Mouse (Mus musculus) E14TG2a.4 (cell line): ENCODE measurements around the gene Bcl2l15.
"Not testable (repeated sequence)": the region's sequence is repeated elsewhere in the genome, so short reads cannot be mapped to it uniquely, and the experiment has no call there.

ENCODE experiments used
- H3K27me3 ChIP-seq: 2 replicates; pipeline ENCODE4 v1.6.1; 2014; ENCODE audit warnings: low read length, control low read depth; ENCODE audit not compliant: insufficient read depth
- H3K36me3 ChIP-seq: 2 replicates; pipeline ENCODE4 v1.6.1; 2014; ENCODE audit warnings: low read length, control low read depth; ENCODE audit not compliant: insufficient read depth
- H3K4me1 ChIP-seq: replicated peaks from 2 replicates; pipeline ENCODE4 v1.6.1; 2014; ENCODE audit warnings: low read depth, low read length, control low read depth
- H3K4me3 ChIP-seq: replicated peaks from 2 replicates; pipeline ENCODE4 v1.5.1; 2014; ENCODE audit warnings: mild to moderate bottlenecking, low read length
- H3K9me3 ChIP-seq: 2 replicates; pipeline ENCODE4 v1.6.1; 2014; ENCODE audit warnings: low read length, control low read depth
- CTCF ChIP-seq: conservative IDR thresholded peaks from 2 replicates; pipeline ENCODE4 v1.5.1; 2014; ENCODE audit warnings: low read length
- NANOG ChIP-seq: IDR thresholded peaks from 2 replicates; pipeline ENCODE4 v1.6.1; 2014; ENCODE audit warnings: borderline replicate concordance, low read length, mixed read lengths
- POU5F1 ChIP-seq: IDR thresholded peaks from 2 replicates; pipeline ENCODE4 v1.6.1; 2014; ENCODE audit warnings: low read length, borderline replicate concordance

The Bcl2l15 gene

DNA sequence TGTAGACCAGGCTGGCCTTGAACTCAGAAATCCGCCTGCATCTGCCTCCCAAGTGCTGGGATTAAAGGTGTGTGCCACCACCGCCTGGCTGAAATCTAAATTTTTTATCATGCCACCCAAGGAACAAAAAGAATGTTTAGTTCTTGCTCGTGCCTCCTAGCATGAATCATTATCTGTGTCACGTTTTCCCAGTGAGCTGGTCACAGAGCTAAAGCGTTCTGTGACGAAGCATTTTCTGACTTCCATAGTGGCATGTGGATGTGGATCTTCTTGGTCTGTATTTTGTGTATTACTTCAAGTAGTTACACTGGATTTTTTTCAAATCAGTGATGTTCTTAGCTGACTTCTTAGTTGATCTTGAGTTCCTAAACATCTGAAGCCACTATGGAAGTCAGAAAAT, 21.4 kb upstream of the Bcl2l15 start:
- TF ChIP-seq CTCF: no peak
- no peak for TF ChIP-seq NANOG
- no peak for TF ChIP-seq POU5F1
- H3K4me1 ChIP-seq: peaks cover 29% of the 10 kb centered on the region
- no peaks in the 10 kb centered on the region for H3K27me3 ChIP-seq
- H3K4me3 ChIP-seq: no peak overlapping the region
- peaks cover 25% of the 10 kb centered on the region for H3K36me3 ChIP-seq
- no peaks in the 10 kb centered on the region for H3K9me3 ChIP-seq

DNA sequence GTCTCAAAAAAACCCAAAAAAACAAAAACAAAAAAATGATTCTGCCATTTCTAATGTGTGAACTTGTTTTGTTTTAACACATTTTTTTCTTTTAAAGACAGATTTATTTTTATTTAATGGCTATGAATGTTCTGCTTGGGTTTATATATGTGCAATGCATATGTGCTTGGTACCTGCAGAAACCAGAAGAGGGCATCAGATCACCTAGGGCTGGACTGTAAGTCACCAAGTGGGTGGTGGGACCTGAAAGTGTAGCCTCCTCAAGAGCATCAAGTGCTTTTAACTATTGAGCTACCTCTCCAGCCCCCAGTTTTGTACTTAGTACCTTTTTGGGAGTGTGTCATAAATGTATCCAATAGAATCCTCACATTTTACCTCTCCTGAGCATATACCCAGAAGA, 4.9 kb upstream of the Bcl2l15 start:
- Histone ChIP-seq H3K4me1 (peaks cover 2% of the 10 kb centered on the region; the same call in 1 of the 2 replicates), H3K9me3 (no peaks in the 10 kb centered on the region), H3K36me3 (peaks cover 8% of the 10 kb centered on the region), H3K27me3 (no peaks in the 10 kb centered on the region), H3K4me3 (no peak overlapping the region)
- TF ChIP-seq POU5F1 (no peak), CTCF (no peak), NANOG (no peak)

- TF ChIP-seq CTCF (no peak), NANOG (no peak), POU5F1 (no peak)
- H3K4me1 ChIP-seq: peaks cover 2% of the 10 kb centered on the region; the same call in 1 of the 2 replicates
- no peaks in the 10 kb centered on the region for H3K36me3 ChIP-seq
- no peaks in the 10 kb centered on the region for H3K27me3 ChIP-seq
- no peaks in the 10 kb centered on the region for H3K9me3 ChIP-seq
- no peak overlapping the region for H3K4me3 ChIP-seq
Measured at GRCm38 (mm10) chr3:103829036-103829435, 3.4 kb upstream of the Bcl2l15 start.

DNA sequence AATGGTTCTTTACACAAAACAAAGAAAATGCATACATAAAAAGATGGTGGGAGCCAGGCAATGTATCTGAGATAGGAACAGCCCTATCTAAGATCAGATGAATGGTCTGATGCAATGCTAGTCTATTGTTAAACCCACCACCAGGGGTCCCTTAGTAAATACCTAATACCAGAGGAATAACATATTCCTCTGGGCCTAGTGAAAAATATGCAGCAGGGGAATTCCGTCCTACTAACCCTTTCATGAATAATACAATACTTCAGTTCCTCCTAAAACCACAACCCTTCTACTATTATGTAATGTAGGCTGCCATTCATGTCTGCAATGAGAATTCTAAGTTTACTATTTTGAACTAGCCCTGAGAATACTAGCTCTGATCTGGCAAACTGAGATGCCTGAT, 1.7 kb upstream of the Bcl2l15 start:
- H3K4me3 ChIP-seq, H3K27me3 ChIP-seq, H3K36me3 ChIP-seq, H3K4me1 ChIP-seq, H3K9me3 ChIP-seq: not testable (repeated sequence)

GRCm38 (mm10) chr3:103831146-103831545, 1.3 kb upstream of the Bcl2l15 start:
- TF ChIP-seq NANOG (no peak), POU5F1 (no peak), CTCF (no peak)
- H3K36me3 ChIP-seq: no peaks in the 10 kb centered on the region

DNA sequence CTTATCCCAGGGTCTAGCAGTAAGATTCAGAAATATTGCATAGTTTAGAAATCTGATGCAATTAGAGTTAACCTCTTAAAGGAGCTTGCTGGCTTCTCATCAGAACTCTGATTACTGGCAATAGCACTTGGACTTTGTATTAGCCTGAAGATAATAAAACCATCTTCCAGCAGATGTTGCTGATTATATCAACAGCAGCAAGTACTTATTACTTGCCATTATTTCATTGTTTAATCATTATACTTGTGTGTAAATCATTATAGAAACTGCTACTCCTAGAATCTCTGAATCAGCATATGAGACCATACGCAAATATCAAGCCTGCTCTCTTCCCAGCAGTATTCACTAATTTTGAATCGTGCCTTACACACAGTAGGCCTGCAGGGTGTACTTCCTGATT, 1.6 kb downstream of the Bcl2l15 start:
- Histone ChIP-seq H3K4me1 (peaks cover 2% of the 10 kb centered on the region), H3K4me3 (no peak overlapping the region), H3K9me3 (no peaks in the 10 kb centered on the region), H3K27me3 (no peaks in the 10 kb centered on the region), H3K36me3 (no peaks in the 10 kb centered on the region)
- TF ChIP-seq POU5F1: no peak
- no peak for TF ChIP-seq NANOG
- TF ChIP-seq CTCF: no peak

More at GRCm38 (mm10) chr3:103831146-103831545, 1.3 kb upstream of the Bcl2l15 start:
- H3K4me3 ChIP-seq: no peak overlapping the region
- H3K4me1 ChIP-seq: peaks cover 2% of the 10 kb centered on the region; the same call in 1 of the 2 replicates
- no peaks in the 10 kb centered on the region for H3K9me3 ChIP-seq
- no peaks in the 10 kb centered on the region for H3K27me3 ChIP-seq

- Histone ChIP-seq H3K4me3 (no peak overlapping the region), H3K36me3 (no peaks in the 10 kb centered on the region), H3K9me3 (no peaks in the 10 kb centered on the region), H3K4me1 (peaks cover 8% of the 10 kb centered on the region), H3K27me3 (no peaks in the 10 kb centered on the region)
- TF ChIP-seq CTCF (no peak), POU5F1 (no peak), NANOG (no peak)
Measured at GRCm38 (mm10) chr3:103835272-103835950, 3.0 kb downstream of the Bcl2l15 start.

DNA sequence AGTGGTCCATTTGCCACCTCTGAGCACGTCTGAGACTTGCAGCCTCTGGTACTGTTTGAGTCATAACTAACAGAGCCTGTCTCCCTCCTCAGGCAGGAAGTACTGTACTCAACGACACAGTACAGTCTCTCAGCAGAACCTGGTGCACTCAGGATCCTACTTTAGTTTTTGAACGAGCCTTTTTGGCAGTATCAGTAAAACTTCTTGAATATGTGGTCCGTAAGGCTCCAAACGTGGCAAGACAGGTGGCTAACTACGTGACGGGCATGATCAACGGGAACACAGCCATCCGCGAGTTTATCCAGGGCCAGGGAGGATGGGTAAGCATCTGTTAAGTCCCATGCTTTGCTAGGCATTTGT, 3.5 kb downstream of the Bcl2l15 start:
- H3K4me3 ChIP-seq: no peak overlapping the region
- H3K9me3 ChIP-seq: peaks cover 4% of the 10 kb centered on the region
- no peaks in the 10 kb centered on the region for H3K36me3 ChIP-seq
- no peaks in the 10 kb centered on the region for H3K27me3 ChIP-seq
- peaks cover 8% of the 10 kb centered on the region for H3K4me1 ChIP-seq
- no peak for TF ChIP-seq NANOG
- TF ChIP-seq CTCF: no peak
- no peak for TF ChIP-seq POU5F1

DNA sequence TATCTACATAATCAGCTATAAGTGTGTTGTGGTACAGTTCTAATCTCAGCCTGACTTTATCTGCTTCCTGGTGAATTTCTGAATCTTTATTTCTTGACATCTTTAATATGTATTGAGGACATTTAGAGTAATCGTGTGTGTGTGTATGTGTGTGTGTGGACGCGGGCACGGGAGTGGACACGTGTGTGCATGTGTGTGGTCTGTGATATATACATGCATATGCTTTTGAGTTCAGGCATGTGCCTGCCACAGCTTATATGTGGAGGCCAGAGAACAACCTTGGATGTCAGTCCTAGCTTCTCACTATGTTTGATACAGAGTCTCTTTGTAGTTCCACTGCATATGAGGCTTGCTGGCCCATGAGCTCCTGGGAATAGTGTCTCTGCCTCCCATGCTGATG, 4.1 kb downstream of the Bcl2l15 start:
- no peak for TF ChIP-seq POU5F1
- TF ChIP-seq CTCF: no peak
- TF ChIP-seq NANOG: no peak
- 0 out of 2 replicates have a peak, but pooled peaks cover 3% of the 10 kb centered on the region for H3K36me3 ChIP-seq
- peaks cover 8% of the 10 kb centered on the region for H3K4me1 ChIP-seq
- peaks cover 9% of the 10 kb centered on the region for H3K9me3 ChIP-seq
- H3K27me3 ChIP-seq: no peaks in the 10 kb centered on the region
- H3K4me3 ChIP-seq: no peak overlapping the region
